Mouse (Mus musculus) kidney, embryonic 15.5 days (tissue): ENCODE measurements around the gene Gas6. TPM values are rescaled to one million over a fixed set of nuclear protein-coding genes. Genes with fewer than 3 reads are reported as not detected.
A peak's percentile ranks its signal among the peaks of the same experiment; 100 is the strongest.

Source experiments
- ATAC-seq: fragments of 200-750 bp; cut with Nextera tagmentation; replicated peaks from 2 replicates; pipeline ENCODE4 v1.8.0; 2017; ENCODE audit warnings: moderate TSS enrichment; ENCODE audit not compliant: low FRiP score
- H3K27ac ChIP-seq: fragments of 300-500 bp; sonication (generic); 2 replicates; pipeline ENCODE4 v1.5.1; 2015; ENCODE audit warnings: mild to moderate bottlenecking, inconsistent platforms
- H3K27me3 ChIP-seq: fragments of 300-500 bp; sonication (generic); 2 replicates; pipeline ENCODE4 v1.6.1; 2015; ENCODE audit warnings: inconsistent platforms
- H3K36me3 ChIP-seq: fragments of 300-500 bp; sonication (generic); 2 replicates; pipeline ENCODE4 v1.6.1; 2015; ENCODE audit warnings: inconsistent platforms
- H3K4me1 ChIP-seq: fragments of 300-500 bp; sonication (generic); 2 replicates; pipeline ENCODE4 v1.6.1; 2015; ENCODE audit warnings: inconsistent platforms
- H3K4me2 ChIP-seq: fragments of 300-500 bp; sonication (generic); 2 replicates; pipeline ENCODE4 v1.6.1; 2015; ENCODE audit warnings: moderate library complexity, mild to moderate bottlenecking, inconsistent platforms
- H3K4me3 ChIP-seq: fragments of 300-500 bp; sonication (generic); replicated peaks from 2 replicates; pipeline ENCODE4 v1.5.1; 2015; ENCODE audit warnings: mild to moderate bottlenecking, inconsistent platforms
- H3K9ac ChIP-seq: fragments of 300-500 bp; sonication (generic); 2 replicates; pipeline ENCODE4 v1.6.1; 2015; ENCODE audit warnings: mild to moderate bottlenecking, inconsistent platforms
- H3K9me3 ChIP-seq: fragments of 300-500 bp; sonication (generic); replicated peaks from 2 replicates; pipeline ENCODE4 v1.6.1; 2016; ENCODE audit warnings: inconsistent platforms
- WGBS: fragments of 180-500 bp; shearing (Covaris S2); methylation state at CpG from one replicate; pipeline ENCODE4 v1.1.7; 2015; ENCODE audit warnings: mixed read lengths; 5-methylcytosine and 5-hydroxymethylcytosine counted together
- polyA plus RNA-seq: library from polyadenylated mRNA; unstranded; fragments of >200 nt; fragmentation: Nextera tagmentation; extraction: Ambion mirVana; gene quantifications from 2 replicates; pipeline ENCODE4 v1.2.1, GENCODE M21; 2015

Gene Gas6
- polyA plus RNA-seq, 1 experiment from 2014 or later: 55.3 TPM

DNA sequence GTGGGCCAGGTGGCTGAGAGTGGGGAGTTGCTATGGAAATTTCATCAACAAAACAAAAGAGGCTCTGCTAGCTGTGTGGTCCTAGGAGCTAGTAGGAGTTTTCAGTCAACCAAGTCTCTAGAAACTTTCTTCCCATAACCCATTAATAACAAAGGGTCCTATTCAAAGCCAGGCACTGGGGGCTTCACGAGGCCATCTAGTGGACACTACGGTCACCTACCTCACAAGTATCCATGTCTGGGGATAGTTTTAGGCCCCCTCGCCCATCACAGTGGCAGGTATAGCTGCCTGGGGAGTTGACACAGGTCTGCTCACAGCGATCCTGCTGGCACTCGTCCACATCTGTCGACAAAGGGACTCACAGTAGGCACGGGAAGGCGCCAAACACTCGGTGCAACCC is 18.4 kb downstream of the Gas6 start:
- no peak overlapping the region for H3K9ac ChIP-seq
- 0 out of 2 replicates have a peak, but pooled peaks cover 5% of the 10 kb centered on the region for H3K4me1 ChIP-seq
- H3K27me3 ChIP-seq: no peaks in the 10 kb centered on the region
- H3K27ac ChIP-seq: no peak overlapping the region
- no peak overlapping the region for H3K4me3 ChIP-seq
- no peak for ATAC-seq
- H3K9me3 ChIP-seq: no peaks in the 10 kb centered on the region
- no peaks in the 10 kb centered on the region for H3K36me3 ChIP-seq
- 63% methylated on average over 9 of the region's 9 CpGs for WGBS
- no peak overlapping the region for H3K4me2 ChIP-seq

- ATAC-seq: peak; percentile 61
- no peak overlapping the region for H3K27ac ChIP-seq
Measured at GRCm38 (mm10) chr8:13472284-13472683, 22.0 kb downstream of the Gas6 start.

DNA sequence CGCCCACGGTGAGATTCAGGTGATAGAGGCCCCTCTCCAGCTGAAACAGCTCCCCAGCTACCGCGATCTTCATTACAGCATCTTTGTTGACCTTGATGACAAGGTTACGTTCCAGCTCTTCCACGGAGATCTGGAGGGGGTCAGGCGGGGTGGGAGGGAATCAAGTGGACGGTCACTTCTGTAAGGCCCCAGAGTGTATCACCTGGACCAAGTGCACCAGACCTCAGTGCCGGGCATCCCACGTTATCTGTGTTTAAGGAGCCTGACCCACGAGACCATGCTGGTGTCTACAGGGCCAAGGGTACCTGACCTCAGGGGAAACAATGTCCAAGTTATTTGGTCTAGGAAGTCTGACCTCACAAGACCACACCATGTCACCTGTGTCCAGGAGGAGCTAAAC is 22.8 kb downstream of the Gas6 start:
- Histone ChIP-seq H3K4me2 (no peak overlapping the region), H3K9ac (no peak overlapping the region), H3K27me3 (no peaks in the 10 kb centered on the region), H3K36me3 (no peaks in the 10 kb centered on the region), H3K9me3 (no peaks in the 10 kb centered on the region), H3K4me3 (no peak overlapping the region), H3K27ac (no peak overlapping the region), H3K4me1 (peaks cover 9% of the 10 kb centered on the region; the same call in 1 of the 2 replicates)
- no peak for ATAC-seq
- 80% methylated on average over 11 of the region's 11 CpGs for WGBS

More at GRCm38 (mm10) chr8:13472284-13472683, 22.0 kb downstream of the Gas6 start:
- Histone ChIP-seq H3K4me1 (peaks cover 9% of the 10 kb centered on the region; the same call in 1 of the 2 replicates), H3K4me3 (no peak overlapping the region), H3K4me2 (no peak overlapping the region), H3K36me3 (no peaks in the 10 kb centered on the region), H3K27me3 (no peaks in the 10 kb centered on the region), H3K9me3 (no peaks in the 10 kb centered on the region), H3K9ac (no peak overlapping the region)
- WGBS: 49% methylated on average over 7 of the region's 7 CpGs

DNA sequence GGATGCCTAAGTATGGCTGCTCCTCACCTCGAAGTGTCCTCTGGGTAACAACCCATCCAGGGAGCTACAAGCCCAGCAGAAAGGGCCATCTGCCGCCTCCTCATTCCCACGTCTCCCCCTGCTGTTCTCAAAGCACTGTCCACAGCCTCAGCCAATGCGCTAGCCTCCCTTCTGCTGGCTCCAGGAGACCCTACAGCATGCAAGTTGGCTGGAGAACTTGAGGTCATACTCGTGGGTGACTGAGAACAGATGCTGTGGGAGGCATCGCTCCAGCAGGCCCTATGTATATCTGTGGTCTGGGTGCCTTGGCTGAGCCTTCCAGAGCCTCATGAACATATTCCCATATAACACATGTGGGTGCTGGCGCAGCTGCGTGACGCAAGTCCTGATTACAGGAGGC is 25.6 kb downstream of the Gas6 start:
- Histone ChIP-seq H3K4me1 (peaks cover 26% of the 10 kb centered on the region), H3K9ac (no peak overlapping the region), H3K27me3 (no peaks in the 10 kb centered on the region), H3K9me3 (no peaks in the 10 kb centered on the region), H3K27ac (no peak overlapping the region), H3K36me3 (no peaks in the 10 kb centered on the region), H3K4me3 (no peak overlapping the region), H3K4me2 (no peak overlapping the region)
- no peak for ATAC-seq
- WGBS: 76% methylated on average over 9 of the region's 9 CpGs

DNA sequence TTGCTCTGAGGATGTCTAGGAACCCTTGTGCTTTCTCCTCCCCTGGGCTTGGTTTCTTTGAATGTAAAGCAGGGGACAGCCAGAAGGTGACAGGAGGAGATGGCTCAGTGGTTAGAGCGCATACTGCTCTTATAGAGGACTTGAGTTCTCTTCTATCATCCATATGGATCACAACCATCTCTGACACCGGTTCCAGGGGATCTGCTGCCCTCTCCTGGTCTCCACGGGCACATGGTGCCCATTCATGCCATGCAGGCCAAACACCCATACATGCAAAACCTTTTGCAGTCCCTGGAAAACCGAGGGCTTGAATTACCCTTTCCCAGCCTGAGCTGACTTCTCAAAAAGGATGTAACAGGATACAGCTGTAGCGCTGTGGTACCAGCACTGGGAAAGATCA is 27.3 kb downstream of the Gas6 start:
- H3K27ac ChIP-seq: no peak overlapping the region
- WGBS: 45% methylated on average over 5 of the region's 5 CpGs
- no peaks in the 10 kb centered on the region for H3K27me3 ChIP-seq
- H3K4me1 ChIP-seq: peaks cover 22% of the 10 kb centered on the region
- H3K36me3 ChIP-seq: no peaks in the 10 kb centered on the region
- ATAC-seq: no peak
- no peaks in the 10 kb centered on the region for H3K9me3 ChIP-seq
- H3K9ac ChIP-seq: no peak overlapping the region
- no peak overlapping the region for H3K4me3 ChIP-seq
- no peak overlapping the region for H3K4me2 ChIP-seq

GRCm38 (mm10) chr8:13465324-13465723 is 29.0 kb downstream of the Gas6 start:
- Histone ChIP-seq H3K27ac (no peak overlapping the region), H3K36me3 (no peaks in the 10 kb centered on the region), H3K9ac (no peak overlapping the region), H3K4me3 (no peak overlapping the region), H3K27me3 (no peaks in the 10 kb centered on the region), H3K4me1 (peaks cover 35% of the 10 kb centered on the region), H3K4me2 (peak overlapping the region; percentile 40), H3K9me3 (no peaks in the 10 kb centered on the region)
- WGBS: 27% methylated on average over 7 of the region's 7 CpGs
- ATAC-seq: no peak

DNA sequence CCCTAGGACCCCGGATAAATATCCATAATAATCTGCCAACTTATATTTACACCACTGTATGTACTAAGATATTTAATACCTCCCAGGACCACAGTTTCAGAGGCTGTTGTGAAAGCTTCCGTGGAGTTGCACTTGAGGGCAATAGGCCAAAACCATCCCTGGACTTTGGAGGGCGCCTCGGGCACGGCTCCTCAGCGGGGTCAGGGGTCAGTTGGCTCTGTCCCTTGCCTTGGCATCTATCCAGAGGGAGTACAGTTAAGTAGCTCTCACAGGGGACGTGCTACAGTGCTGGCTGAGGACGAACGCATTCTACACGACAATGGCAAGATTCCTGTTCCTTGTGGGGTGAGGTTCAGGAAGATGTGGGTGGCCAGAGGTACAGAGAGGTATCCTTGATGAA is 31.9 kb downstream of the Gas6 start:
- H3K36me3 ChIP-seq: no peaks in the 10 kb centered on the region
- H3K4me2 ChIP-seq: no peak overlapping the region
- no peak overlapping the region for H3K9ac ChIP-seq
- ATAC-seq: no peak
- 61% methylated on average over 10 of the region's 10 CpGs for WGBS
- no peak overlapping the region for H3K4me3 ChIP-seq
- H3K27me3 ChIP-seq: no peaks in the 10 kb centered on the region
- H3K27ac ChIP-seq: no peak overlapping the region
- peaks cover 31% of the 10 kb centered on the region for H3K4me1 ChIP-seq
- H3K9me3 ChIP-seq: no peaks in the 10 kb centered on the region

- 36% methylated on average over 4 of the region's 4 CpGs for WGBS
- no peak overlapping the region for H3K9ac ChIP-seq
- no peak for ATAC-seq
- peak overlapping the region; percentile 32; the same call in 1 of the 2 replicates for H3K27ac ChIP-seq
- peaks cover 31% of the 10 kb centered on the region for H3K4me1 ChIP-seq
- H3K27me3 ChIP-seq: no peaks in the 10 kb centered on the region
- H3K36me3 ChIP-seq: no peaks in the 10 kb centered on the region
- H3K4me2 ChIP-seq: no peak overlapping the region
- no peaks in the 10 kb centered on the region for H3K9me3 ChIP-seq
- no peak overlapping the region for H3K4me3 ChIP-seq
Measured at GRCm38 (mm10) chr8:13461843-13462242, 32.4 kb downstream of the Gas6 start.

DNA sequence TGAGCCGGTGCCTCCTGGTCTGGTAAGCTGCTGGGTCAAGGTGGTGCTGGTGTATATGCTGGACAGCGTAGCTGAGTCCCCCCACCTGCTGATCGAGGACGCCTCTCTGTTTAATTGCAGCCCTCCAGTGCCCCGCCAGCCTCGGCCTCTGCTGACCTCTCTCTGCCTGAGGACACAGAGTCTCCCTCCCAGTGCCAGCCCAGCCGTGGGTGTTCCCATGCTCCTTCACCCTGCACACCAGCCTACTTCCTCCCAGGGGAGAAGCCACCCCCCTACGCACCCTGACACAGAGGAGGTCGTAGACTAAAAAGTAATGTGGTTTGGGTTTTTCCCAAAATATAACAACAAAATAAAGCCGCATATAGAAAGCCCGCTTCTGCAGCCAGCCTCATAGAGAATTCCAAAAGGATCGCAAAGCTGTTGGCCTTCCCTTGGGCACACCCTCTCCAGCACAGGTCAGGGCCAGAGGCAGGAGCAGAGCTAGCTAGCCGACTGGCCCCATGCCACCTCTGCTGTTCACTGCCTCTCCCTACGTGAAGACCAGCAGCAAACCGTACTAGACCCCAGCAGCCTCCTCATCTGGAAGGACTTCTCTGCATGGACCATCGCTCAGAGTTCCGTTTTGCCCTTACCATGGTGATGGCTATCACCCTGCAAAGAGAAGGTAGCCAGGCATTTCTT is 33.1 kb downstream of the Gas6 start:
- ATAC-seq: peak; percentile 26; the same call in 1 of the 2 replicates
- Histone ChIP-seq H3K9ac (no peak overlapping the region), H3K4me1 (peaks cover 31% of the 10 kb centered on the region), H3K27me3 (no peaks in the 10 kb centered on the region), H3K4me2 (no peak overlapping the region), H3K27ac (peak overlapping the region; percentile 32; the same call in 1 of the 2 replicates), H3K4me3 (no peak overlapping the region), H3K36me3 (no peaks in the 10 kb centered on the region), H3K9me3 (no peaks in the 10 kb centered on the region)
- 52% methylated on average over 17 of the region's 17 CpGs for WGBS

- no peaks in the 10 kb centered on the region for H3K36me3 ChIP-seq
- no peak overlapping the region for H3K9ac ChIP-seq
- H3K4me2 ChIP-seq: no peak overlapping the region
- no peaks in the 10 kb centered on the region for H3K27me3 ChIP-seq
- H3K4me3 ChIP-seq: no peak overlapping the region
- WGBS: 97% methylated on average over 4 of the region's 4 CpGs
- H3K4me1 ChIP-seq: peaks cover 17% of the 10 kb centered on the region
- no peak for ATAC-seq
- H3K27ac ChIP-seq: no peak overlapping the region
- H3K9me3 ChIP-seq: no peaks in the 10 kb centered on the region
Measured at GRCm38 (mm10) chr8:13459431-13459830, 34.9 kb downstream of the Gas6 start.

DNA sequence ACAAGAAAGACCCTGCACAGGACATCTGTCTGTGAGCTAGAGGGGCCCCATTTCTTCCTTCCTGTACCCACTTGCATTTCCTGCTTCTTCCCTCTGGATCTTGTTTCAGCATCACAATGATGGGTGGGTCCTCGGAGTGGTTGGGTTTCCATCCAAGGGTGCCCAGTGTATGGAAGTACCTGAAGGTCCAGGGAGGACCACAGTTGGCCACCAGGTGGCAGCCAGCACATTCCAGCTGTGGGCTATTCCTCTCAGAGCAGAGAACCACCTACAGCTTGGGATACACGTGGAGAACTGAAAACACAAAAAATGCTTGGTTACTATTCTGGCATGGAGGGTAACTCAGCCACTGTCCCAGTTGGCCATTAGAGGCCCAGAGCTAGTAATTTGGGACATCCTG is 39.0 kb downstream of the Gas6 start:
- ATAC-seq: peak; percentile 71; the same call in 1 of the 2 replicates
- no peaks in the 10 kb centered on the region for H3K9me3 ChIP-seq
- H3K36me3 ChIP-seq: no peaks in the 10 kb centered on the region
- H3K27ac ChIP-seq: no peak overlapping the region
- H3K9ac ChIP-seq: no peak overlapping the region
- H3K4me3 ChIP-seq: no peak overlapping the region
- WGBS: 17% methylated on average over 2 of the region's 2 CpGs
- H3K4me1 ChIP-seq: no peaks in the 10 kb centered on the region
- H3K4me2 ChIP-seq: no peak overlapping the region
- no peaks in the 10 kb centered on the region for H3K27me3 ChIP-seq

GRCm38 (mm10) chr8:13454341-13455113 is 39.8 kb downstream of the Gas6 start:
- Histone ChIP-seq H3K9ac (no peak overlapping the region), H3K4me2 (no peak overlapping the region), H3K27ac (no peak overlapping the region), H3K36me3 (no peaks in the 10 kb centered on the region), H3K27me3 (no peaks in the 10 kb centered on the region), H3K4me3 (no peak overlapping the region), H3K9me3 (no peaks in the 10 kb centered on the region), H3K4me1 (no peaks in the 10 kb centered on the region)
- 68% methylated on average over 8 of the region's 8 CpGs for WGBS
- 0 out of 2 replicates have a peak, but pooled peaks have one; percentile 19 for ATAC-seq
